Mouse (Mus musculus): ENCODE measurements around the gene Tmem200b.

DNA sequence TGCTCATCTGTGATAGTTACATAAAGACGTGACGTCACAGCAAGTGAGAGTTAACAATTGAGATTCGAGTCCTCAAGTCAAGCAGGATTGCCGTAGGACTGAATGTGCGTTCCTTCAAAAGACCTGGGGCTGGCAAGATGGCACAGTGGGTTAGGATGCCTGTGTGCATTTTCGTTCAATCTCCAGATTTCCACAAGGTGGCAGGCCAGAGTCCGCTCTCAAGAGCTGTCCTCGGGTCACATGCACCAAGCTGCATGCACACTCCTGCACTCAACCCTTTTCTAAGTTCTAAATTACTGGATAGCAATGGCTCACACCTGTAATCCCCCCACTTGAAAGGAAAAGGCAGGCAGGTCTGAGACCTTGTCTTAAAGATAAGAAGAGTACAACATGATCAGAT is 17.1 kb upstream of the Tmem200b start:
- TF ChIP-seq ZC3H11A (IDR thresholded peaks at IDR 0.05; ENCODE audit: borderline replicate concordance, low read depth, low read length) (no peak), HCFC1 (IDR thresholded peaks at IDR 0.05; ENCODE audit: borderline replicate concordance, insufficient read depth, low read length) (no peak)
